Mouse (Mus musculus) spleen, adult 2 months (tissue): ENCODE results near the gene Erich4. TPM values are rescaled to one million over a fixed set of nuclear protein-coding genes. Genes with fewer than 3 reads are reported as not detected.

Source experiments
- DNase-seq, 2 experiments: peaks; one replicate each; pipeline versions ENCODE4 v3.0.0 to v3.0.0-alpha.2; 2012 to 2021; ENCODE audit warnings: low spot score in 2 of 2, low read depth in 1 of 2
- H3K27ac ChIP-seq: fragments of 200-500 bp; 2 replicates; pipeline ENCODE4 v1.5.1; 2012; ENCODE audit warnings: low read length, inconsistent platforms; ENCODE audit not compliant: insufficient read depth
- H3K27me3 ChIP-seq: fragments of 200-500 bp; 2 replicates; pipeline ENCODE4 v1.6.1; 2012; ENCODE audit warnings: mild to moderate bottlenecking, moderate library complexity, low read length, inconsistent platforms; ENCODE audit not compliant: control insufficient read depth, insufficient read depth
- H3K36me3 ChIP-seq: fragments of 200-500 bp; 2 replicates; pipeline ENCODE4 v1.6.1; 2012; ENCODE audit warnings: mild to moderate bottlenecking, low read length, inconsistent platforms; ENCODE audit not compliant: control insufficient read depth, insufficient read depth
- H3K4me1 ChIP-seq: fragments of 200-500 bp; 2 replicates; pipeline ENCODE4 v1.6.1; 2011; ENCODE audit warnings: inconsistent platforms; ENCODE audit not compliant: control insufficient read depth, insufficient read depth, insufficient read length
- H3K4me3 ChIP-seq: fragments of 200-500 bp; 2 replicates; pipeline ENCODE4 v1.5.1; 2011; ENCODE audit warnings: mild to moderate bottlenecking, inconsistent platforms; ENCODE audit not compliant: insufficient read depth, insufficient read length; ENCODE audit errors: extremely low read depth
- CTCF ChIP-seq: fragments of 200-500 bp; IDR thresholded peaks from 2 replicates; pipeline ENCODE4 v1.5.1; 2011; ENCODE audit warnings: mild to moderate bottlenecking, inconsistent platforms; ENCODE audit not compliant: insufficient read depth, insufficient read length, insufficient replicate concordance; ENCODE audit errors: extremely low read depth
- POLR2A ChIP-seq: fragments of 200-500 bp; IDR thresholded peaks from 2 replicates; pipeline ENCODE4 v1.6.1; 2011; ENCODE audit warnings: low read depth, low read length, inconsistent platforms
- WGBS: fragments of 180-500 bp; shearing (Covaris S2); methylation state at CpG from one replicate; pipeline ENCODE4 v1.1.7; 2018; 5-methylcytosine and 5-hydroxymethylcytosine counted together
- polyA plus RNA-seq: library from polyadenylated mRNA; depleted of rRNA; stranded (reverse); fragments of >200 nt; gene quantifications from 2 replicates; pipeline ENCODE4 v1.2.3, GENCODE M21; 2012; rRNA removed

The Erich4 gene
- not detected in 2 replicates for polyA plus RNA-seq

- Histone ChIP-seq H3K27me3 (no peaks in the 10 kb centered on the region), H3K4me1 (peaks cover 4% of the 10 kb centered on the region; the same call in 1 of the 2 replicates), H3K36me3 (no peaks in the 10 kb centered on the region), H3K27ac (no peak within 1 kb of the TSS), H3K4me3 (no peak within 1 kb of the TSS)
- WGBS = 81% methylated on average over 5 of the region's 5 CpGs
- DNase-seq = peak in 1 of 2 experiments; percentile 2
- no peak for TF ChIP-seq CTCF
- TF ChIP-seq POLR2A = no peak
Observed at GRCm38 (mm10) chr7:25615706-25616011, at the start of gene Erich4. Erich4 (minus strand) TSS chr7:25615892.

GRCm38 (mm10) chr7:25658657-25659472 lies 43.2 kb upstream of the Erich4 start, which contains the start of the genes Bckdha and Exosc5:
Bckdha (minus strand) TSS chr7:25658981.
Exosc5 (plus strand) TSS chr7:25659164.
- TF ChIP-seq CTCF (no peak), POLR2A (peak; percentile 48; the same call in 1 of the 2 replicates)
- peak; percentile 99 to 100 for DNase-seq
- Histone ChIP-seq H3K27me3 (no peaks in the 10 kb centered on the region), H3K4me3 (peak within 1 kb of the TSS; percentile 92), H3K36me3 (peaks cover 6% of the 10 kb centered on the region), H3K4me1 (peaks cover 4% of the 10 kb centered on the region; the same call in 1 of the 2 replicates), H3K27ac (peak within 1 kb of the TSS; percentile 79)
- WGBS = under 1% methylated on average over 50 of the region's 50 CpGs

- no peak for DNase-seq
Observed at GRCm38 (mm10) chr7:25657785-25658184, 42.1 kb upstream of the Erich4 start.

GRCm38 (mm10) chr7:25655601-25656428 lies 40.1 kb upstream of the Erich4 start:
- WGBS = 80% methylated on average over 11 of the region's 11 CpGs
- H3K27ac ChIP-seq = no peak overlapping the region
- H3K4me1 ChIP-seq = peaks cover 10% of the 10 kb centered on the region; the same call in 1 of the 2 replicates
- DNase-seq = no peak
- H3K4me3 ChIP-seq = no peak overlapping the region
- no peaks in the 10 kb centered on the region for H3K27me3 ChIP-seq
- 0 out of 2 replicates have a peak, but pooled peaks cover 1% of the 10 kb centered on the region for H3K36me3 ChIP-seq
- TF ChIP-seq POLR2A = no peak
- TF ChIP-seq CTCF = no peak

More at GRCm38 (mm10) chr7:25657785-25658184, 42.1 kb upstream of the Erich4 start:
- WGBS = 41% methylated on average over 10 of the region's 10 CpGs
- H3K4me1 ChIP-seq = peaks cover 4% of the 10 kb centered on the region; the same call in 1 of the 2 replicates
- H3K36me3 ChIP-seq = peaks cover 1% of the 10 kb centered on the region; the same call in 1 of the 2 replicates
- no peaks in the 10 kb centered on the region for H3K27me3 ChIP-seq
- H3K27ac ChIP-seq = no peak overlapping the region
- TF ChIP-seq POLR2A (no peak), CTCF (no peak)
- peak overlapping the region; percentile 78 for H3K4me3 ChIP-seq

DNA sequence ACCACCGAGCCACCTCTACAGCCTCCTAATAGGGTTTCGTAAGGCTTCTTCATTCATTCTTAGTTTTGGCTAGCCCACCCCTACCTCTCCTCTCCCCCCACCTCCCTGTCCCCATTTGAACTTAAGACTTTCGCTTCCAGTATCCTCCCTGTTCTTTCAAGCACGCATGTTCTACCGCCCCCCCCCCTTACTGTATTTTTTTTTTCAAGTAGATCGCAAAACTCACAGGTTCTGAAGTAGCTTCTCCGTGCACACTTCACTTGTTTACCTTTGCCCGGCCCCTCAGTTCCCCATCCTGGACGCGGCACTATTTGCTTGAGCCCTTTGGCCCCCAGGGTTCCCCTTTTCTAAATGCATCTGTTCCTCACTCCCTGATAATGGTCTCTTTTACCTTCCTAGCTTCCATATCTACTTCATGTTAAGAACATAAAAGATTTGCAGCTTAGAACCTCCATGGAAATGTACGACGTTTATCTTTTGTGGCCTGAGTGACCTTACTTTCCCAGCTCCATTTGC lies 36.6 kb upstream of the Erich4 start:
- H3K36me3 ChIP-seq = 0 out of 2 replicates have a peak, but pooled peaks cover 1% of the 10 kb centered on the region

DNA sequence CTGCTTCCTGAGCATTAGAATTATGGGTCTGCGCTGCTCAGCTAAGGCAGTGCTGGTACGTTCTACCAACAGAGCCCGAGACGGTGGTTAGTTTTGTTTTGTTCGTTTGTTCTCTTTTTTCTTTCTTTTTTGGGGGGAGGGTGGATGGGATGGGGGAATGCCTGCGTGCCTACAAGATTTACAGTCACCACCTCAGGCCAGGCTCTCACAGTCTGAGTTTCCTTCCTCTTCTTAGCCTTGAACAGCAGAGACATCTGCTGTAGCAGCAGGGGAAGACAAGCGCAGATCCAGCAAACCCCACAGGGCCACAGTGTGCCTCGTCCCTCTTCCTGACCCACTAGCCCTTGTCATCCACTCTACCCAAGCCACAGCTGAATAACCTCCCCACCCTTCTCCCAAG lies 35.6 kb upstream of the Erich4 start:
- Histone ChIP-seq H3K27ac (peak overlapping the region; percentile 92), H3K4me3 (no peak overlapping the region), H3K36me3 (0 out of 2 replicates have a peak, but pooled peaks cover 1% of the 10 kb centered on the region), H3K4me1 (peaks cover 27% of the 10 kb centered on the region; the same call in 1 of the 2 replicates), H3K27me3 (no peaks in the 10 kb centered on the region)
- peak; percentile 71 to 77 for DNase-seq
- WGBS = 12% methylated on average over 8 of the region's 8 CpGs
- no peak; the same call in none of the 2 replicates for TF ChIP-seq POLR2A
- peak; percentile 57; the same call in 1 of the 2 replicates for TF ChIP-seq CTCF

More for the DNA sequence above, 36.6 kb upstream of the Erich4 start:
- H3K4me3 ChIP-seq = no peak overlapping the region
- peak in 1 of 2 experiments; percentile 63 for DNase-seq
- H3K4me1 ChIP-seq = peaks cover 17% of the 10 kb centered on the region; the same call in 1 of the 2 replicates
- no peaks in the 10 kb centered on the region for H3K27me3 ChIP-seq
- 21% methylated on average over 12 of the region's 12 CpGs for WGBS
- TF ChIP-seq POLR2A (no peak), CTCF (no peak)
- H3K27ac ChIP-seq = peak overlapping the region; percentile 92
